Mouse (Mus musculus) embryo, embryonic 10 days (tissue): Measurements from ENCODE around the gene Stk26.
A peak's percentile ranks its signal among the peaks of the same experiment; 100 is the strongest.

Experiments
- DNase-seq: peaks from one replicate; pipeline ENCODE4 v3.0.0-alpha.2; 2015; ENCODE audit warnings: low spot score

Stk26 gene

GRCm38 (mm10) chrX:50840847-50841560 lies at the start of gene Stk26:
TSS of gene Stk26 (plus strand) at chrX:50841047.
- DNase-seq: peak; percentile 67

GRCm38 (mm10) chrX:50793005-50793680 lies 47.7 kb upstream of the Stk26 start:
- no peak for DNase-seq

- no peak for DNase-seq
Observed at GRCm38 (mm10) chrX:50797798-50798197, 43.0 kb upstream of the Stk26 start.

- DNase-seq: peak; percentile 47
Observed at GRCm38 (mm10) chrX:50798571-50798970, 42.3 kb upstream of the Stk26 start.

- DNase-seq: peak; percentile 28
Observed at GRCm38 (mm10) chrX:50799656-50800188, 41.1 kb upstream of the Stk26 start.

GRCm38 (mm10) chrX:50805654-50806053 lies 35.2 kb upstream of the Stk26 start:
- no peak for DNase-seq

GRCm38 (mm10) chrX:50823856-50824255 lies 17.0 kb upstream of the Stk26 start:
- DNase-seq: no peak

GRCm38 (mm10) chrX:50835592-50835991 lies 5.3 kb upstream of the Stk26 start:
- no peak for DNase-seq

GRCm38 (mm10) chrX:50836029-50836691 lies 4.7 kb upstream of the Stk26 start:
- DNase-seq: no peak

GRCm38 (mm10) chrX:50841587-50841986 lies 740 bp downstream of the Stk26 start:
- no peak for DNase-seq

- no peak for DNase-seq
Observed at GRCm38 (mm10) chrX:50842046-50842445, 1.2 kb downstream of the Stk26 start.

- DNase-seq: no peak
Observed at GRCm38 (mm10) chrX:50850428-50851184, 9.8 kb downstream of the Stk26 start.

GRCm38 (mm10) chrX:50863771-50864170 lies 22.9 kb downstream of the Stk26 start:
- no peak for DNase-seq

- DNase-seq: no peak
Observed at GRCm38 (mm10) chrX:50864734-50865133, 23.9 kb downstream of the Stk26 start.

- no peak for DNase-seq
Observed at GRCm38 (mm10) chrX:50874246-50875002, 33.6 kb downstream of the Stk26 start.

GRCm38 (mm10) chrX:50887999-50888398 lies 47.2 kb downstream of the Stk26 start:
- DNase-seq: no peak

- no peak for DNase-seq
Observed at GRCm38 (mm10) chrX:50903497-50903896, 62.6 kb downstream of the Stk26 start.

- DNase-seq: no peak
Observed at GRCm38 (mm10) chrX:50909915-50910314, 69.1 kb downstream of the Stk26 start.

- peak; percentile 52 for DNase-seq
Observed at GRCm38 (mm10) chrX:50917389-50917788, 76.5 kb downstream of the Stk26 start.

GRCm38 (mm10) chrX:50918754-50919153 lies 77.9 kb downstream of the Stk26 start:
- no peak for DNase-seq
